Mouse (Mus musculus): ENCODE results near the gene Oaz3. TPM values are rescaled to one million over a fixed set of nuclear protein-coding genes. Genes with fewer than 3 reads are reported as not detected.

Oaz3 gene
- polyA plus RNA-seq, 2 experiments from 2014 or later = 0.94 TPM; not detected in 1

- ATAC-seq = peak; percentile 87
Observed at GRCm38 (mm10) chr3:94456529-94457000, 12.8 kb upstream of the Oaz3 start.

GRCm38 (mm10) chr3:94449377-94449776 is 5.7 kb upstream of the Oaz3 start:
- ATAC-seq = no peak

GRCm38 (mm10) chr3:94442951-94443596 is 641 bp downstream of the Oaz3 start, which contains the start of gene Mrpl9:
Gene Mrpl9, plus strand, starts transcription at chr3:94443318.
- peak; percentile 92 for ATAC-seq

GRCm38 (mm10) chr3:94441182-94441581 is 2.5 kb downstream of the Oaz3 start:
- ATAC-seq = no peak

- no peak for ATAC-seq
Observed at GRCm38 (mm10) chr3:94436420-94436819, 7.3 kb downstream of the Oaz3 start.

- no peak for ATAC-seq
Observed at GRCm38 (mm10) chr3:94434305-94434704, 9.4 kb downstream of the Oaz3 start.

- ATAC-seq = no peak
Observed at GRCm38 (mm10) chr3:94430980-94431379, 12.7 kb downstream of the Oaz3 start.

GRCm38 (mm10) chr3:94413031-94413679 is 30.6 kb downstream of the Oaz3 start, which contains the start of gene Tdrkh:
Gene Tdrkh, plus strand, starts transcription at chr3:94413273.
- ATAC-seq = peak; percentile 98

- peak; percentile 26 for ATAC-seq
Observed at GRCm38 (mm10) chr3:94412530-94412929, 31.2 kb downstream of the Oaz3 start.

GRCm38 (mm10) chr3:94405561-94405960 is 38.2 kb downstream of the Oaz3 start:
- ATAC-seq = no peak

- no peak for ATAC-seq
Observed at GRCm38 (mm10) chr3:94404366-94405054, 39.2 kb downstream of the Oaz3 start.

GRCm38 (mm10) chr3:94402451-94402850 is 41.3 kb downstream of the Oaz3 start:
- no peak for ATAC-seq

GRCm38 (mm10) chr3:94399663-94400310 is 43.9 kb downstream of the Oaz3 start:
- ATAC-seq = no peak

GRCm38 (mm10) chr3:94398943-94399481 is 44.7 kb downstream of the Oaz3 start:
- no peak for ATAC-seq

GRCm38 (mm10) chr3:94398217-94398616 is 45.5 kb downstream of the Oaz3 start, which contains the start of gene Lingo4:
Gene Lingo4, plus strand, starts transcription at chr3:94398517.
- no peak for ATAC-seq

GRCm38 (mm10) chr3:94396851-94397250 is 46.9 kb downstream of the Oaz3 start:
- no peak for ATAC-seq

- ATAC-seq = no peak
Observed at GRCm38 (mm10) chr3:94396336-94396735, 47.4 kb downstream of the Oaz3 start.

- no peak for ATAC-seq
Observed at GRCm38 (mm10) chr3:94393049-94393448, 50.7 kb downstream of the Oaz3 start.

- no peak for ATAC-seq
Observed at GRCm38 (mm10) chr3:94392128-94392527, 51.6 kb downstream of the Oaz3 start.

GRCm38 (mm10) chr3:94391001-94391400 is 52.7 kb downstream of the Oaz3 start:
- ATAC-seq = no peak

- no peak for ATAC-seq
Observed at GRCm38 (mm10) chr3:94389420-94389819, 54.3 kb downstream of the Oaz3 start.

- peak; percentile 86 for ATAC-seq
Observed at GRCm38 (mm10) chr3:94388047-94388446, 55.7 kb downstream of the Oaz3 start.

- no peak for ATAC-seq
Observed at GRCm38 (mm10) chr3:94387391-94387790, 56.3 kb downstream of the Oaz3 start.

Measured in CD4-positive, CD25-positive, alpha-beta regulatory T cell, adult 4 months (primary cell).